Comparison of ENCODE assay signal across 23 mouse cellular contexts in the genomic region with DNA sequence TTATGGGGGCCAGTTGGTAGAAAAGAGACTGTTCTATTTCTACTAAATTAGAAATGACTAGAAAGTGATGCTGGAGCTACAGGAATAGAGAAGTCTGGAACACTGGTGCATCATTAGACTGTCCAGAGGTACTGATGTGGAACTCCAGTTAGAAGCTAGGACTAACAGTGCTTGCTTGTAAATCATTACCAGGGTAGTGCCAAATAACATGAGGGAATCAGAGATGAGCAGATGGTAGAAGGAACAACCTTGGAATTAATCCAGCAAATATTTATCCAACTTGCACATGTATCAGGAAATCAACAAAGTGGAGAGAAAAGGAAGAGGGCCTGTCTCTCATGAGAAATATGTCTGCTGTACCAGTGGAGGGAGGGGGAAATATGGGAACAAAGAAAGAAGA.
DNase-seq lines count a peak whose midpoint lies in the region; TF ChIP-seq lines count a peak whose summit lies in the region.
"Had no signal": no experiment of that assay in that cellular context is flagged by ENCODE, and none has a peak within 500 bp of the region (broad histone marks: within the 10 kb centered on the region; RNA-seq: fewer than 3 reads in every experiment).

No protein-coding gene starts in this region.

- peak; percentile 6 to 19 for DNase-seq in cerebellum, postnatal 10 days
- no peak for DNase-seq in cerebellum, postnatal 36 days
- peak; percentile 1 for DNase-seq in kidney, adult 2 months
- no peak for DNase-seq in kidney, postnatal 14 days
- peak; percentile 15 for DNase-seq in layer of hippocampus, adult 9-10 months (ENCODE audit: low spot score)
- no peak for DNase-seq in layer of hippocampus, postnatal 25 days (ENCODE audit: extremely low spot score in 1 of 2, low spot score in 1 of 2)
- peak; percentile 70 for DNase-seq in brain, embryonic 14.5 days (ENCODE audit: low read depth)
- DNase-seq: adrenal gland, postnatal 14 days; heart, adult 2 months; heart, postnatal 4 days; kidney, postnatal 10 days; liver, postnatal 0 days; lung, postnatal 36 days; thymus, adult 2 months; thymus, postnatal 36 days had no signal

- H3K27ac ChIP-seq in kidney, adult 2 months (ENCODE audit: insufficient read depth, low read depth, low read length): no peak overlapping the region
- H3K27ac ChIP-seq: embryonic facial prominence, embryonic 13.5 days; forebrain, embryonic 10.5 days; heart, adult 2 months; hindbrain, embryonic 13.5 days; layer of hippocampus, adult 2 months; left cerebral cortex, adult 2 months; limb, embryonic 12.5 days; neural tube, embryonic 13.5 days had no signal

- no peaks in the 10 kb centered on the region for H3K36me3 ChIP-seq in kidney, adult 2 months (ENCODE audit: control insufficient read depth, insufficient read depth, low read length)
- H3K36me3 ChIP-seq: embryonic facial prominence, embryonic 13.5 days; forebrain, embryonic 10.5 days; heart, embryonic 12.5 days; hindbrain, embryonic 13.5 days; limb, embryonic 12.5 days; neural tube, embryonic 13.5 days had no signal

- H3K27me3 ChIP-seq in kidney, adult 2 months (replicated peaks; ENCODE audit: control insufficient read depth, insufficient read depth, low read length): no peaks in the 10 kb centered on the region
- H3K27me3 ChIP-seq: embryonic facial prominence, embryonic 13.5 days; heart, embryonic 12.5 days; hindbrain, embryonic 13.5 days; limb, embryonic 12.5 days; neural tube, embryonic 13.5 days had no signal

- TF ChIP-seq CTCF in kidney, adult 2 months (conservative IDR thresholded peaks at IDR 0.05; ENCODE audit: insufficient read depth, insufficient read length, low read depth, low read length): no peak
- no peak for TF ChIP-seq CTCF in brain, embryonic 14.5 days (IDR thresholded peaks at IDR 0.05; ENCODE audit: borderline replicate concordance, extremely low read depth, insufficient read depth, insufficient read length)

- TF ChIP-seq POLR2A in kidney, adult 2 months (IDR thresholded peaks at IDR 0.05; ENCODE audit: low read depth, low read length): no peak
- TF ChIP-seq POLR2A in brain, embryonic 14.5 days (IDR thresholded peaks at IDR 0.05; ENCODE audit: borderline replicate concordance, extremely low read depth, insufficient read depth, insufficient read length, poor library complexity, severe bottlenecking): no peak

- H3K4me3 ChIP-seq in kidney, adult 2 months (ENCODE audit: insufficient read depth, low read depth, low read length): no peak overlapping the region
- H3K4me3 ChIP-seq: embryonic facial prominence, embryonic 13.5 days; forebrain, embryonic 10.5 days; heart, adult 2 months; heart, embryonic 12.5 days; hindbrain, embryonic 13.5 days; layer of hippocampus, adult 2 months; left cerebral cortex, adult 2 months; limb, embryonic 12.5 days; neural tube, embryonic 13.5 days had no signal

- H3K4me1 ChIP-seq in kidney, adult 2 months (ENCODE audit: control insufficient read depth, insufficient read depth, low read length): no peaks in the 10 kb centered on the region
- H3K4me1 ChIP-seq: embryonic facial prominence, embryonic 13.5 days; forebrain, embryonic 10.5 days; heart, embryonic 12.5 days; hindbrain, embryonic 13.5 days; limb, embryonic 12.5 days; neural tube, embryonic 13.5 days had no signal

Comparison
In these comparisons a context has a peak if more than half of its experiments do, and no peak if none do; other contexts are left out.
1. DNase-seq: peak in cerebellum, postnatal 10 days (2 of 2), kidney, adult 2 months (single experiment), layer of hippocampus, adult 9-10 months (single experiment) and brain, embryonic 14.5 days (single experiment); none in cerebellum, postnatal 36 days (0 of 2), kidney, postnatal 14 days (single experiment) and layer of hippocampus, postnatal 25 days (0 of 2).